Mouse (Mus musculus): ENCODE measurements around the gene Foxd2. TPM values are rescaled to one million over a fixed set of nuclear protein-coding genes. Genes with fewer than 3 reads are reported as not detected.
A peak's percentile ranks its signal among the peaks of the same experiment; 100 is the strongest.

Gene Foxd2
- total RNA-seq (2021), result 1.6 and 1.9 TPM in 2 replicates
- long read RNA-seq, experiment 1, partial matches to known transcripts, result 0 of 1 reads
- long read RNA-seq, experiment 1, other reads (novel, unspliced or antisense), result 0 of 1 reads
- long read RNA-seq, experiment 2, partial matches to known transcripts, result 0 of 3 reads
- long read RNA-seq, experiment 2, other reads (novel, unspliced or antisense), result 0 of 3 reads

- peak; percentile 97 for DNase-seq
Measured at GRCm38 (mm10) chr4:114908829-114909601, at the start of gene Foxd2. Gene Foxd2 (minus strand): TSS chr4:114908873.

- no peak for DNase-seq
Measured at GRCm38 (mm10) chr4:114958231-114958630, 49.6 kb upstream of the Foxd2 start.

GRCm38 (mm10) chr4:114957403-114957802 is 48.7 kb upstream of the Foxd2 start:
- DNase-seq, result peak; percentile 26

GRCm38 (mm10) chr4:114953172-114953571 is 44.5 kb upstream of the Foxd2 start:
- no peak for DNase-seq

GRCm38 (mm10) chr4:114947852-114948481 is 39.3 kb upstream of the Foxd2 start:
- DNase-seq, result peak; percentile 14

- DNase-seq, result peak; percentile 89
Measured at GRCm38 (mm10) chr4:114947395-114947794, 38.7 kb upstream of the Foxd2 start.

- DNase-seq, result no peak
Measured at GRCm38 (mm10) chr4:114946416-114946815, 37.7 kb upstream of the Foxd2 start.

GRCm38 (mm10) chr4:114945021-114945420 is 36.3 kb upstream of the Foxd2 start:
- peak; percentile 60 for DNase-seq

- DNase-seq, result no peak
Measured at GRCm38 (mm10) chr4:114942583-114942982, 33.9 kb upstream of the Foxd2 start.

GRCm38 (mm10) chr4:114942112-114942511 is 33.4 kb upstream of the Foxd2 start:
- no peak for DNase-seq

- no peak for DNase-seq
Measured at GRCm38 (mm10) chr4:114941311-114941710, 32.6 kb upstream of the Foxd2 start.

- no peak for DNase-seq
Measured at GRCm38 (mm10) chr4:114938248-114938647, 29.6 kb upstream of the Foxd2 start.

GRCm38 (mm10) chr4:114937459-114938047 is 28.9 kb upstream of the Foxd2 start:
- DNase-seq, result no peak

- peak; percentile 54 for DNase-seq
Measured at GRCm38 (mm10) chr4:114934188-114934587, 25.5 kb upstream of the Foxd2 start.

- DNase-seq, result no peak
Measured at GRCm38 (mm10) chr4:114932747-114933146, 24.1 kb upstream of the Foxd2 start.

- DNase-seq, result no peak
Measured at GRCm38 (mm10) chr4:114929155-114929554, 20.5 kb upstream of the Foxd2 start.

GRCm38 (mm10) chr4:114925917-114926312 is 17.2 kb upstream of the Foxd2 start, which contains the start of gene Foxe3:
Gene Foxe3 (minus strand): TSS chr4:114926013.
- DNase-seq, result no peak

- DNase-seq, result peak; percentile 53
Measured at GRCm38 (mm10) chr4:114924971-114925916, 16.6 kb upstream of the Foxd2 start.

GRCm38 (mm10) chr4:114917091-114917490 is 8.4 kb upstream of the Foxd2 start:
- peak; percentile 85 for DNase-seq

- no peak for DNase-seq
Measured at GRCm38 (mm10) chr4:114916056-114916455, 7.4 kb upstream of the Foxd2 start.

- peak; percentile 81 for DNase-seq
Measured at GRCm38 (mm10) chr4:114913594-114913962, 4.9 kb upstream of the Foxd2 start.

Data from adrenal gland, postnatal 14 days (tissue).